Mouse (Mus musculus) urinary bladder, postnatal 0 days (tissue): ENCODE data around the gene Upf1. TPM values are rescaled to one million over a fixed set of nuclear protein-coding genes. Genes with fewer than 3 reads are reported as not detected.

Experiments used
- polyA plus RNA-seq: library from polyadenylated mRNA; unstranded; fragments of >200 nt; fragmentation: Nextera tagmentation; extraction: Ambion mirVana; gene quantifications from 2 replicates; pipeline ENCODE4 v1.2.1, GENCODE M21; 2015

Gene Upf1
- polyA plus RNA-seq = 8.0 and 8.6 TPM in 2 replicates

DNA sequence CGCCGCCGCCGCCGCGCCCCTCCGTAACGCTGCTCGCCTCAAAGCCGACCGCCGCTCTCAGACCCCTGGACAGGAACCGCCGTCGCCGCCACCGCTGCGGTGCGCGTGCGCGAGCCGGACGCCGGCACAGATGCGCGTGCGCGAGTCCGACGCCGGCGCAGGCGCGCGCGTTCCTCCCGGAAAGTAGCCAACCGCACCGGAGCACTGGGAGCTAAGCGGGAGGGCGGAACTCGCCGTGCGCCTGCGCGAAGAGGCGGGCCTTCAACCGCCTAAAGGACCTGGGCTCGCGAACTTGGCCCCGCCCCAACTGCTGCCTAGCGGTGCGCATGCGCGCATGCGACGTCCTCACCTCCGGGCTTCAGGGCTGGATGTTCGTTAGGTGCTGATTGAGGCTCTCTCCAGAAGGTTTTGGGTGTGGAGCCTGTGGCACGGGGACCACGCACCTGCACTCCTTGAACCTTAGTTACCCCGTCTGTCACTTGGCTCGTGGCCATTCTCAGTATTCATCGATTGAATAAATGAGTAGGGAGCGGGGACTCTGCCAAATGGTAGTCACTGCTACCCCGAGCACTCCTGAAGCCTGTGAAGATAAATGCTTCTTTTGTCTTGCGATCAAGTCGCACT lies at the start of gene Upf1:
Gene Upf1 (minus strand): TSS at position 85 of the 624 bp plus-strand sequence.

GRCm38 (mm10) chr8:70373397-70374317 lies 20.6 kb upstream of the Upf1 start, which contains the start of gene Comp:
Gene Comp, plus strand, starts transcription at chr8:70373558.

GRCm38 (mm10) chr8:70329124-70329834 lies 23.8 kb downstream of the Upf1 start, which contains the start of gene Gdf1:
Gene Gdf1, plus strand, starts transcription at chr8:70329817.

DNA sequence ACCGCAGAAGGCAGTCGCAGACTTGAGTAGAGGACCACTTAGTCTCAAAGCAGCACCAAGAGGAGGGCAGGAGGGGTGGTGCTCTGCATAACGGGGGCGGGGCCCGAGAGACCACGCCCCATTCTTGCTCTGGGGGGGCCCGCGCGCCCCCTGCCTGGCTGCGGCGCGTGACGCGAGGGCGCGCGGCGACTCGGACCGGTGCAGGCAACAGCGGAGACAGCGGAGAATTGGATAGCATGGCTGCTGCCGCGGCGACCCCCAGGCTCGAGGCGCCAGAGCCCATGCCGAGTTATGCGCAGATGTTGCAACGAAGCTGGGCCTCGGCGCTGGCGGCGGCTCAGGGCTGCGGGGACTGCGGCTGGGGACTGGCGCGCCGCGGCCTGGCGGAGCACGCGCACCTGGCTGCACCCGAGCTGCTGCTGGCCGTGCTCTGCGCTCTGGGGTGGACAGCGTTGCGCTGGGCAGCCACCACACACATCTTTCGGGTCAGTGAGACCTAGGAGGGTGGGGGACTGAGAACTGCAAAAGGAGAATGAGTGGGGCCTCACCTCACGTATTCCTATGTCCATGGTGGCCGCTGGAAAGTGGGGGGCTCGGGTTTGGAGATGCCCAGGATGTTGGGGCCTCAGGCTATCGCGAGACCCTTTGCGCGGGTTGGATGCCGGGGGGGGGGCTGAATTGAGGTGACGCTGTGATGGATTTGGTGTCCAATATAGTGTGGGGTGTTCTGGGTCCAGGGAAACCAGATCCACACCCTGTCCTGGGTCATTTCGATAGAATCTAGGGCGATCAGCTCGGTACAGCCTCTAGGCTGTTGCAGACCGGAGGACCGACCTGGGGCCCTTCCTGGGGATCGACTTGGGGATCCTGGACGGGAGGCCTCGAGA lies 37.2 kb downstream of the Upf1 start, which contains the start of gene Cers1:
Gene Cers1 (plus strand): TSS at position 152 of the 887 bp plus-strand sequence.

DNA sequence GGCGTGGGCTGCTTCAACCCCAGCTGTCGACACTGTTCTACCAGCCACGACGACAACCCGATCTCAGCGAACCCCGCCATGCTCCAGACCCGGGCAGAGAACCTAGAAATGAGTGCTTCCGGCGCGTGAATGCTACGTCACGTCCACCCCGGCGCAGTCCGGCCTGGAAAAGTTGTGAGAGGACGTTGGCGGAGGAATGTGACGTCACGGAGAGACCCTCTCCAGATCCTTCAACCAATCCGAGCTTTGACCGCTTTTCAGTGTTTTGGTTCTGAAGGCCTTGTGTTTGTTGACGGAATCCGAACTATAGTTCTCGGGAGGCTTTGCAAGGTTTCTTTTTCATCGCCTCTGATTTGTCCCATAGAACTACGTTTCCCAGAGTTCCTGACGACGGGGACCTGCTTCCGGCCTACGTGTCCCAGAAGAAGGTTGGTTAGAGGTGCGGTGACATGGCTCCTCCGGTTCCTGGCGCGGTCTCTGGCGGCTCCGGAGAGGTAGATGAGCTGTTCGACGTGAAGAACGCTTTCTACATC lies 50.7 kb downstream of the Upf1 start, which contains the start of the genes Ddx49 and Cope:
Gene Ddx49 (minus strand): TSS at position 132 of the 533 bp plus-strand sequence.
Gene Cope (plus strand): TSS at position 161 of the 533 bp plus-strand sequence.

GRCm38 (mm10) chr8:70282603-70283135 lies 70.4 kb downstream of the Upf1 start, which contains the start of gene Homer3:
Gene Homer3, plus strand, starts transcription at chr8:70282827.

Other genes starting within 250 kb of the Upf1 start
- 0.10 and 0.16 TPM in 2 replicates for gene Ncan, start 232.4 kb downstream of the Upf1 start, polyA plus RNA-seq
- 29.3 and 31.3 TPM in 2 replicates for gene Nr2c2ap, start 221.9 kb downstream of the Upf1 start, polyA plus RNA-seq
- gene Rfxank, start 214.1 kb downstream of the Upf1 start, polyA plus RNA-seq = 7.5 and 7.9 TPM in 2 replicates
- gene Borcs8, start 213.8 kb downstream of the Upf1 start, polyA plus RNA-seq = 30.9 and 33.6 TPM in 2 replicates
- gene Mef2b, start 213.6 kb downstream of the Upf1 start, polyA plus RNA-seq = 0.24 and 0.37 TPM in 2 replicates
- gene Tmem161a, start 180.9 kb downstream of the Upf1 start, polyA plus RNA-seq = 38.0 and 43.3 TPM in 2 replicates
- gene Slc25a42, start 141.0 kb downstream of the Upf1 start, polyA plus RNA-seq = 2.6 and 2.7 TPM in 2 replicates
- 11.8 and 12.9 TPM in 2 replicates for gene Sugp2, start 119.1 kb downstream of the Upf1 start, polyA plus RNA-seq
- 13.7 and 14.2 TPM in 2 replicates for gene Armc6, start 118.8 kb downstream of the Upf1 start, polyA plus RNA-seq
- gene Homer3, start 70.5 kb downstream of the Upf1 start, polyA plus RNA-seq = 17.3 and 19.4 TPM in 2 replicates
- 27.6 and 29.6 TPM in 2 replicates for gene Ddx49, start 50.8 kb downstream of the Upf1 start, polyA plus RNA-seq
- gene Cope, start 50.8 kb downstream of the Upf1 start, polyA plus RNA-seq = 272 and 328 TPM in 2 replicates
- 0.99 and 1.0 TPM in 2 replicates for gene Cers1, start 37.5 kb downstream of the Upf1 start, polyA plus RNA-seq
- gene Gdf1, start 23.5 kb downstream of the Upf1 start, polyA plus RNA-seq = 0.39 and 0.50 TPM in 2 replicates
- 0.15 and 0.18 TPM in 2 replicates for gene Comp, start 20.3 kb upstream of the Upf1 start, polyA plus RNA-seq
- 7.8 and 8.3 TPM in 2 replicates for gene Crtc1, start 86.3 kb upstream of the Upf1 start, polyA plus RNA-seq
- gene Klhl26, start 123.7 kb upstream of the Upf1 start, polyA plus RNA-seq = 17.0 and 18.6 TPM in 2 replicates
- not detected in 2 replicates for gene Tmem59l, start 134.1 kb upstream of the Upf1 start, polyA plus RNA-seq
- gene Crlf1, start 139.9 kb upstream of the Upf1 start, polyA plus RNA-seq = 0.36 and 0.42 TPM in 2 replicates
- 113 and 116 TPM in 2 replicates for gene Rex1bd, start 153.5 kb upstream of the Upf1 start, polyA plus RNA-seq
- 768 and 841 TPM in 2 replicates for gene Uba52, start 157.5 kb upstream of the Upf1 start, polyA plus RNA-seq
- 200 and 204 TPM in 2 replicates for gene Fkbp8, start 174.4 kb upstream of the Upf1 start, polyA plus RNA-seq
- 53.9 and 54.6 TPM in 2 replicates for gene Kxd1, start 174.7 kb upstream of the Upf1 start, polyA plus RNA-seq
- gene Ell, start 186.2 kb upstream of the Upf1 start, polyA plus RNA-seq = 11.7 and 12.5 TPM in 2 replicates
- gene Isyna1, start 241.1 kb upstream of the Upf1 start, polyA plus RNA-seq = 25.1 and 27.7 TPM in 2 replicates